Mouse (Mus musculus) midbrain, embryonic 10.5 days (tissue): ENCODE measurements around the gene Cfap161. TPM values are rescaled to one million over a fixed set of nuclear protein-coding genes. Genes with fewer than 3 reads are reported as not detected.

Experiments
- DNase-seq: peaks from one replicate; pipeline ENCODE4 v3.0.0-alpha.2; 2017; ENCODE audit warnings: low spot score
- H3K27ac ChIP-seq: fragments of 300-500 bp; sonication (generic); replicated peaks from 2 replicates; pipeline ENCODE4 v1.5.1; 2016; ENCODE audit warnings: mild to moderate bottlenecking
- H3K27me3 ChIP-seq: fragments of 300-500 bp; sonication (generic); 2 replicates; pipeline ENCODE4 v1.6.1; 2016; ENCODE audit warnings: low read depth, mild to moderate bottlenecking; ENCODE audit not compliant: poor library complexity, severe bottlenecking
- H3K36me3 ChIP-seq: fragments of 300-500 bp; sonication (generic); 2 replicates; pipeline ENCODE4 v1.6.1; 2016; ENCODE audit warnings: mild to moderate bottlenecking, moderate library complexity
- H3K4me1 ChIP-seq: fragments of 300-500 bp; sonication (generic); 2 replicates; pipeline ENCODE4 v1.6.1; 2016
- H3K4me3 ChIP-seq: fragments of 300-500 bp; sonication (generic); 2 replicates; pipeline ENCODE4 v1.5.1; 2016; ENCODE audit warnings: mild to moderate bottlenecking, moderate library complexity
- H3K9me3 ChIP-seq: fragments of 300-500 bp; sonication (generic); replicated peaks from 2 replicates; pipeline ENCODE4 v1.6.1; 2016; ENCODE audit warnings: mild to moderate bottlenecking
- WGBS: fragments of 180-500 bp; shearing (Covaris S2); methylation state at CpG from one replicate; pipeline ENCODE4 v1.1.7; 2016; 5-methylcytosine and 5-hydroxymethylcytosine counted together
- polyA plus RNA-seq: library from polyadenylated mRNA; unstranded; fragments of >200 nt; fragmentation: Nextera tagmentation; extraction: Ambion mirVana; gene quantifications from 2 replicates; pipeline ENCODE4 v1.2.1, GENCODE M21; 2016

Cfap161 gene
- polyA plus RNA-seq, 1 experiment from 2014 or later = 0.09 TPM

GRCm38 (mm10) chr7:83813016-83813415 lies 18.3 kb upstream of the Cfap161 start:
- Histone ChIP-seq H3K27ac (peak overlapping the region; percentile 88), H3K4me1 (peaks cover 54% of the 10 kb centered on the region), H3K9me3 (no peaks in the 10 kb centered on the region), H3K4me3 (no peak overlapping the region), H3K36me3 (no peaks in the 10 kb centered on the region), H3K27me3 (no peaks in the 10 kb centered on the region)
- no peak for DNase-seq
- WGBS = 77% methylated on average over 6 of the region's 6 CpGs

DNA sequence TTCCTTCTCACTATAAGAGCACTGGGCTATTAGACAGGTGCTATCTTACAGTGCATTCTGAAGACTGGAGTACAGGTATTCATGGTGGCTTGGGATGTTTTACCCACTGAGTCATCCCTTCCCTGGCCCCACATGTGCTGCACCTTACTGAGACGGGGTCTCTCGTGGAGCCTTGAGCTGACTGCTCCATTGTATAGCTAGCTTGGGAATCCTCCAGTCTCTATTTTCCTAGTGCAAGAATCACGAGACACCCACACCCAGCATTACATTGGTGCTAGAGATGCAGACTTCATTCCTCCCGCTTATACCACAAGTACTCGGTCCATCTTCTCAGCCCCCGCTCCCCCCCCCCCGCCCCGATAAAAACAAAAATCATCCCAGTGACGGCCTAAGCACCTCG lies 17.9 kb upstream of the Cfap161 start:
- DNase-seq = no peak
- no peaks in the 10 kb centered on the region for H3K36me3 ChIP-seq
- H3K27ac ChIP-seq = peak overlapping the region; percentile 88
- H3K27me3 ChIP-seq = no peaks in the 10 kb centered on the region
- no peak overlapping the region for H3K4me3 ChIP-seq
- WGBS = 87% methylated on average over 10 of the region's 10 CpGs
- peaks cover 54% of the 10 kb centered on the region for H3K4me1 ChIP-seq
- H3K9me3 ChIP-seq = no peaks in the 10 kb centered on the region

DNA sequence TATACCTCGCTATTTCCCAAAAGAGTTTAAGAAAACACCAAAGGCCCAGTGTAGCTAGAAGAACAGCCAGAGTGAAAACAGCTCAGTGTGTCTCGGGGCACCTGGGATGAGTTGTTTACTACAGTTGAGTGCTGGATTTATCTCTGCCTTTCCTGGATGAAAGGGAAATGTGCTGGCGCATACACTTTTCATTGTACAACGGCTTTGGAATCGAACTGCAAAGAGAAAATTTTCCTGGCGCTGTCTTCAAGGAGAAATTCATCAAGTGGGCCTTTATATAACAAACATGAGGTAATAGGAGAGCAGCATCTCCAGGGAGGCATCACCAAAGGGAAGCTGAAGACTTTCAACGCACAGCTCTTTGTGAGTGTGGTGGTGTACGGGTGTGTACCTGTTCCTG lies 17.2 kb upstream of the Cfap161 start:
- 92% methylated on average over 8 of the region's 8 CpGs for WGBS

GRCm38 (mm10) chr7:83811461-83811860 lies 16.8 kb upstream of the Cfap161 start:
- 89% methylated on average over 4 of the region's 4 CpGs for WGBS
- no peaks in the 10 kb centered on the region for H3K27me3 ChIP-seq
- no peaks in the 10 kb centered on the region for H3K9me3 ChIP-seq
- peaks cover 54% of the 10 kb centered on the region for H3K4me1 ChIP-seq
- no peaks in the 10 kb centered on the region for H3K36me3 ChIP-seq
- peak overlapping the region; percentile 78 for H3K27ac ChIP-seq
- no peak overlapping the region for H3K4me3 ChIP-seq
- DNase-seq = no peak

More for the DNA sequence above, 17.2 kb upstream of the Cfap161 start:
- no peaks in the 10 kb centered on the region for H3K36me3 ChIP-seq
- H3K4me1 ChIP-seq = peaks cover 54% of the 10 kb centered on the region
- DNase-seq = no peak
- H3K4me3 ChIP-seq = no peak overlapping the region
- 0 out of 2 replicates have a peak overlapping the region, but pooled peaks have one; percentile 88 for H3K27ac ChIP-seq
- no peaks in the 10 kb centered on the region for H3K9me3 ChIP-seq
- H3K27me3 ChIP-seq = no peaks in the 10 kb centered on the region

DNA sequence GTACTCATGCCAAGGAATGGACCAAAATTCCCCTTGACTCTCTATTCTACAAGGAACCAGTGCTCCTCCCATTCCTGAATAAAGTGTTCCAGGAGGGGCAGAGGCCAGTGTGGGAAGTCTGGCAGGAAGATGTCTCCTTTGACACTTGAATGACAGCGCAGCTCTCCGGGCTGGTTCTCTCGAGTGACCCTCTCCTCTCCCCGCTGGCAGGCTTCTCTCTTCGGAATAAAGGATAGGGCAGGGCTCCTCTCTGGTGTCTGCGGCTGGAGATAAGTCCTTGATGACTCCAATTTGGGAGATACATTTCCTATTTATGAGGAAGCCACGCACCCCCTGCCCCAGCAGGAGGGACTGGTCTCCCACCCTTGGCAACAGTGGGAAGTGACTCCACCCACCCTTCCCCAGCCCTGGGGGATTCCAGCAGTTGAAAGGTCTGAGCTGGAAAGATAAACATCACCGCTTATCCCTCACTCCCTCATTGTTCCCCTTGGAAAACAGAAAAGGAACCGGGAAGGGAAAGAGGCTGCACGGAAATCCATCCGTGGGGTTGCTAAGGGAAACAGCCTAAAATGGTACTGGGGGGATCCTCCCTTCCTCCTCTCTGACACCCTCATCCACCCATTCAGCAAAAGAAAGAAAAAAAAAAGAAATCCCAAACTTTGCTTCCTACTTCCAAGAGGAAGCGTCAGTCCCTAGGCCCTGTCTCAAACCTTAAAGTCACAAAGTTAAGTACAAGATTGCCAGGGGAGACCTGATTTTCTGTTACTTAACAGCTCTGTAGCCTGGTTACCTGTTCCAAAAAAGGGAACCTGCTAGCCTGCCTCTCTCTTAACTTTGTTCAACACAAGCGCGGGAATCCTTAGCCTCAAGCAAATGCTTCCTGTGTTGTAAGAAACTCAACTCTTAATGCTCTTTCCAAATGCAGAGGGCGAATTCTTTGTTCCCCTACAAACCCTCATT lies 15.7 kb upstream of the Cfap161 start:
- Histone ChIP-seq H3K4me1 (peaks cover 54% of the 10 kb centered on the region), H3K4me3 (peak overlapping the region; percentile 41), H3K27ac (peak overlapping the region; percentile 78), H3K36me3 (no peaks in the 10 kb centered on the region), H3K27me3 (no peaks in the 10 kb centered on the region), H3K9me3 (no peaks in the 10 kb centered on the region)
- DNase-seq = peak; percentile 59
- WGBS = 8% methylated on average over 15 of the region's 15 CpGs

DNA sequence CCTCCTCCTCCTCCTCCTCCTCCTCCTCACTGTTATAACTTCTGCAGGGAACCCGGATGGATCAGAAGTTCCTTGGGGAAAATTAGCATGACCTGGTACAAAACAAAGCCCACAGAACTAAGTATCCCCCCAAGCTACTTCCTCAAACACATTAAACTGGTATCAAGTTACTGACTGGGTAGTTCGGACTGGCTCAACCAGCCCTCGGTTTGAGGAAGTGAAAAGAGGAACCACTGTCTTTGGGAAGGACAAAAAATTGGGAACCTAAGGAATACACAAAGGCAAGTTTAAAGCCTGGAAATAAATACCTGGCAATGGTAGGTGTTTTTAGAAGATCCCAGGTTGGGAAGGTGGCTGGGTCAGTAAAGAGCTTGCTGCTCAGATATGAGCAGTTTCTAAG lies 15.0 kb upstream of the Cfap161 start:
- peak overlapping the region; percentile 78 for H3K27ac ChIP-seq
- no peaks in the 10 kb centered on the region for H3K9me3 ChIP-seq
- no peaks in the 10 kb centered on the region for H3K36me3 ChIP-seq
- H3K4me1 ChIP-seq = peaks cover 54% of the 10 kb centered on the region
- 7% methylated on average over 3 of the region's 3 CpGs for WGBS
- DNase-seq = no peak
- H3K27me3 ChIP-seq = no peaks in the 10 kb centered on the region
- H3K4me3 ChIP-seq = peak overlapping the region; percentile 41; the same call in 1 of the 2 replicates

- WGBS = 58% methylated on average over 6 of the region's 6 CpGs
- no peak overlapping the region for H3K4me3 ChIP-seq
- H3K27ac ChIP-seq = peak overlapping the region; percentile 78
- no peaks in the 10 kb centered on the region for H3K27me3 ChIP-seq
- no peaks in the 10 kb centered on the region for H3K36me3 ChIP-seq
- H3K4me1 ChIP-seq = peaks cover 48% of the 10 kb centered on the region
- no peaks in the 10 kb centered on the region for H3K9me3 ChIP-seq
- no peak for DNase-seq
These were observed 14.4 kb upstream of the Cfap161 start for GRCm38 (mm10) chr7:83809060-83809459.

DNA sequence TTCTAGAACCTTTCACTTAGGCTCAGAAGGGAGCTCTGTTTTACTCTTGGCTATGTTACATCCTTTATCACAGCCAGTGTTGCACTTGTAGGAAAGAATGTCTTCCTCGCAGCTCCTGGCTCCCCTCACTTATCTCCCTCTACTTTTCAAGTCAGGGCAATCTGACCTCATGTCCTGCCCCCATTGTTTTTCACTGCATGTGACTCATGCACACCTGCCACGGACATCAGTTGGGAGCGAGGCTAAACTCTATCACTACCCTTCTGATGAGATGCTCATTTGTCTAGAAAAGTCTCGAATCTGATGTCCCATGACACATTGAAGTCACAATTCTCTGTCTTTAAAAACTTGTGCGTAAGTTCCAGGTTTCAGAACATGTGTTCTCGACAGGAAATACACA lies 12.3 kb upstream of the Cfap161 start:
- H3K4me1 ChIP-seq = peaks cover 27% of the 10 kb centered on the region
- H3K27me3 ChIP-seq = no peaks in the 10 kb centered on the region
- H3K36me3 ChIP-seq = no peaks in the 10 kb centered on the region
- H3K27ac ChIP-seq = no peak overlapping the region
- H3K4me3 ChIP-seq = no peak overlapping the region
- no peak for DNase-seq
- WGBS = 80% methylated on average over 6 of the region's 6 CpGs
- H3K9me3 ChIP-seq = no peaks in the 10 kb centered on the region

GRCm38 (mm10) chr7:83803777-83804176 lies 9.1 kb upstream of the Cfap161 start:
- no peak for DNase-seq
- H3K4me1 ChIP-seq = no peaks in the 10 kb centered on the region
- H3K36me3 ChIP-seq = no peaks in the 10 kb centered on the region
- no peak overlapping the region for H3K27ac ChIP-seq
- H3K4me3 ChIP-seq = no peak overlapping the region
- no peaks in the 10 kb centered on the region for H3K27me3 ChIP-seq
- 83% methylated on average over 4 of the region's 4 CpGs for WGBS
- H3K9me3 ChIP-seq = no peaks in the 10 kb centered on the region

GRCm38 (mm10) chr7:83802509-83802908 lies 7.8 kb upstream of the Cfap161 start:
- no peaks in the 10 kb centered on the region for H3K4me1 ChIP-seq
- no peak overlapping the region for H3K4me3 ChIP-seq
- DNase-seq = no peak
- H3K27me3 ChIP-seq = no peaks in the 10 kb centered on the region
- WGBS = 82% methylated on average over 7 of the region's 7 CpGs
- no peaks in the 10 kb centered on the region for H3K36me3 ChIP-seq
- H3K9me3 ChIP-seq = no peaks in the 10 kb centered on the region
- no peak overlapping the region for H3K27ac ChIP-seq

GRCm38 (mm10) chr7:83802007-83802406 lies 7.3 kb upstream of the Cfap161 start:
- DNase-seq = no peak
- Histone ChIP-seq H3K4me3 (no peak overlapping the region), H3K4me1 (no peaks in the 10 kb centered on the region), H3K27me3 (no peaks in the 10 kb centered on the region), H3K27ac (no peak overlapping the region), H3K36me3 (no peaks in the 10 kb centered on the region), H3K9me3 (no peaks in the 10 kb centered on the region)
- 84% methylated on average over 2 of the region's 2 CpGs for WGBS

DNA sequence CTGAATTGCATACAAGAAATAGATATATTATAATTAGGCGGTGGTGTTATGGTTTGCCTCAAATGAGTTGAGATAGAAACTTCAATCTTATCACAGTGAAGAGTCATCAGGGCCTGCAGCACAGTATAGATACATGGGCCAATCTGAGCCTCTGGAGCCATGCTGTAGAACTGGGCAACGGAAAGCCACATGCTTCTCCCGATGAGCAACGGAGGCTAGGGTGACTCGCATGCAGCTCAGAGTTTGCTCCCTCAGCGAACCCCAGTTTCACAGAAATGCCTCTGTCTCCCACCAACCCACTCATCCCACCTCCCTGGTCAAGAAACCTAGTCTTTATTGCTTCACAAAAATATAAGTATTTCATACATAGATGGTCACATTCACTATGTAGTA lies 6.8 kb upstream of the Cfap161 start:
- Histone ChIP-seq H3K4me1 (no peaks in the 10 kb centered on the region), H3K36me3 (no peaks in the 10 kb centered on the region)
- 91% methylated on average over 6 of the region's 6 CpGs for WGBS

More for the DNA sequence above, 6.8 kb upstream of the Cfap161 start:
- DNase-seq = no peak
- H3K4me3 ChIP-seq = no peak overlapping the region
- no peaks in the 10 kb centered on the region for H3K9me3 ChIP-seq
- H3K27ac ChIP-seq = no peak overlapping the region
- no peaks in the 10 kb centered on the region for H3K27me3 ChIP-seq
